Mouse (Mus musculus) heart, postnatal 0 days (tissue): Measurements from ENCODE around the gene Lonp1.

Experiments
- CTCF ChIP-seq: IDR thresholded peaks from 2 replicates; pipeline ENCODE4 v1.5.1; 2016; ENCODE audit warnings: antibody characterized with exemption, control low read depth, low read depth
- EP300 ChIP-seq: IDR thresholded peaks from 2 replicates; pipeline ENCODE4 v1.6.1; 2016; ENCODE audit warnings: antibody characterized with exemption, low read depth

GRCm38 (mm10) chr17:56625495-56625894, 1.2 kb downstream of the Lonp1 start:
- no peak for TF ChIP-seq CTCF
- no peak for TF ChIP-seq EP300
